Mouse (Mus musculus): Measurements from ENCODE around the gene Fbf1. TPM values are rescaled to one million over a fixed set of nuclear protein-coding genes. Genes with fewer than 3 reads are reported as not detected.
A peak's percentile ranks its signal among the peaks of the same experiment; 100 is the strongest.

The Fbf1 gene
- total RNA-seq (2021), result 1 to 10 TPM; 9.3 to 9.8 TPM
- long read RNA-seq, experiment 1, partial matches to known transcripts, result 1 of 2 reads
- long read RNA-seq, experiment 1, other reads (novel, unspliced or antisense), result 1 of 2 reads
- long read RNA-seq, experiment 2, partial matches to known transcripts, result 0 of 3 reads
- long read RNA-seq, experiment 2, other reads (novel, unspliced or antisense), result 3 of 3 reads

- peak; percentile 87 to 92 for DNase-seq
- intact Hi-C loops (cut with DNase I), result no loop called here
Observed at GRCm38 (mm10) chr11:116167884-116168439, at the start of gene Fbf1. Fbf1 (minus strand) TSS chr11:116168166.

GRCm38 (mm10) chr11:116216549-116216948, 48.6 kb upstream of the Fbf1 start:
- intact Hi-C loops (cut with DNase I), result no loop called here
- no peak for DNase-seq

GRCm38 (mm10) chr11:116215991-116216390, 48.0 kb upstream of the Fbf1 start:
- intact Hi-C loops (cut with DNase I), result no loop called here
- no peak for DNase-seq

- intact Hi-C loops (cut with DNase I), result no loop called here
- no peak for DNase-seq
Observed at GRCm38 (mm10) chr11:116215181-116215580, 47.2 kb upstream of the Fbf1 start.

GRCm38 (mm10) chr11:116213877-116214510, 46.0 kb upstream of the Fbf1 start:
- DNase-seq, result no peak
- intact Hi-C loops (cut with DNase I), result no loop called here

- no peak for DNase-seq
- intact Hi-C loops (cut with DNase I), result no loop called here
Observed at GRCm38 (mm10) chr11:116212847-116213246, 44.9 kb upstream of the Fbf1 start.

GRCm38 (mm10) chr11:116210696-116211095, 42.7 kb upstream of the Fbf1 start:
- intact Hi-C loops (cut with DNase I), result no loop called here
- DNase-seq, result no peak

- intact Hi-C loops (cut with DNase I), result no loop called here
- DNase-seq, result no peak
Observed at GRCm38 (mm10) chr11:116209257-116209656, 41.3 kb upstream of the Fbf1 start.

GRCm38 (mm10) chr11:116208660-116209059, 40.7 kb upstream of the Fbf1 start:
- DNase-seq, result no peak
- intact Hi-C loops (cut with DNase I), result no loop called here

GRCm38 (mm10) chr11:116206678-116207077, 38.7 kb upstream of the Fbf1 start:
- no peak for DNase-seq
- intact Hi-C loops (cut with DNase I), result no loop called here

GRCm38 (mm10) chr11:116203150-116203549, 35.2 kb upstream of the Fbf1 start:
- intact Hi-C loops (cut with DNase I), result no loop called here
- DNase-seq, result no peak

- intact Hi-C loops (cut with DNase I), result no loop called here
- DNase-seq, result no peak
Observed at GRCm38 (mm10) chr11:116201151-116201550, 33.2 kb upstream of the Fbf1 start.

- peak; percentile 97 for DNase-seq
- intact Hi-C loops (cut with DNase I), result no loop called here
Observed at GRCm38 (mm10) chr11:116198639-116199531, 30.9 kb upstream of the Fbf1 start, which contains the start of the genes Ten1 and Acox1. Ten1 (plus strand) TSS chr11:116198855. Acox1 (minus strand) TSS chr11:116199045.

GRCm38 (mm10) chr11:116198132-116198531, 30.2 kb upstream of the Fbf1 start:
- intact Hi-C loops (cut with DNase I), result no loop called here
- no peak for DNase-seq

- no peak for DNase-seq
- intact Hi-C loops (cut with DNase I), result no loop called here
Observed at GRCm38 (mm10) chr11:116197584-116197906, 29.6 kb upstream of the Fbf1 start.

GRCm38 (mm10) chr11:116196866-116197583, 29.1 kb upstream of the Fbf1 start:
- no peak for DNase-seq
- intact Hi-C loops (cut with DNase I), result no loop called here

GRCm38 (mm10) chr11:116196336-116196735, 28.4 kb upstream of the Fbf1 start:
- intact Hi-C loops (cut with DNase I), result no loop called here
- no peak for DNase-seq

GRCm38 (mm10) chr11:116195252-116195651, 27.3 kb upstream of the Fbf1 start:
- intact Hi-C loops (cut with DNase I), result no loop called here
- DNase-seq, result no peak

GRCm38 (mm10) chr11:116194619-116195018, 26.7 kb upstream of the Fbf1 start:
- DNase-seq, result no peak
- intact Hi-C loops (cut with DNase I), result no loop called here

GRCm38 (mm10) chr11:116187226-116187930, 19.4 kb upstream of the Fbf1 start:
- intact Hi-C loops (cut with DNase I), result no loop called here
- no peak for DNase-seq
